Mouse (Mus musculus) ES-E14 (cell line): ENCODE measurements around the gene Cyb561d1. TPM values are rescaled to one million over a fixed set of nuclear protein-coding genes. Genes with fewer than 3 reads are reported as not detected.
A peak's percentile ranks its signal among the peaks of the same experiment; 100 is the strongest.

Experiments used
- DNase-seq: peaks from one replicate; pipeline ENCODE4 v3.0.0-alpha.2; 2013; ENCODE audit warnings: low read depth, low spot score
- H3K27ac ChIP-seq: 2 replicates; pipeline ENCODE4 v1.5.1; 2012; ENCODE audit warnings: low read depth, mild to moderate bottlenecking, low read length, moderate library complexity, mixed read lengths; ENCODE audit not compliant: poor library complexity, insufficient read depth, severe bottlenecking
- H3K36me3 ChIP-seq: 2 replicates; pipeline ENCODE4 v1.6.1; 2012; ENCODE audit warnings: mild to moderate bottlenecking, low read length, moderate library complexity, mixed read lengths; ENCODE audit not compliant: control insufficient read depth, poor library complexity, insufficient read depth, severe bottlenecking
- H3K4me1 ChIP-seq, 2 experiments: fragments of 150-350 bp in 1 of 2; sonication (generic) in 1 of 2; 2 replicates each; pipeline ENCODE4 v1.6.1; 2012; ENCODE audit warnings: low read length in 2 of 2, mild to moderate bottlenecking in 1 of 2, mixed read lengths in 1 of 2; ENCODE audit not compliant: control insufficient read depth in 2 of 2, insufficient read depth in 2 of 2, poor library complexity in 1 of 2
- H3K4me3 ChIP-seq, 2 experiments: fragments of 150-350 bp in 1 of 2; sonication (generic) in 1 of 2; 2 replicates each; pipeline ENCODE4 v1.5.1; 2012; ENCODE audit warnings: low read length in 2 of 2, low read depth in 1 of 2, mild to moderate bottlenecking in 1 of 2, mixed read lengths in 1 of 2; ENCODE audit not compliant: insufficient read depth in 1 of 2, poor library complexity in 1 of 2, severe bottlenecking in 1 of 2
- H3K9ac ChIP-seq: 2 replicates; pipeline ENCODE4 v1.6.1; 2012; ENCODE audit warnings: low read depth, mild to moderate bottlenecking, low read length, mixed read lengths; ENCODE audit not compliant: poor library complexity, insufficient read depth, severe bottlenecking
- H3K9me3 ChIP-seq: fragments of 150-350 bp; sonication (generic); 2 replicates; pipeline ENCODE4 v1.6.1; 2012; ENCODE audit warnings: low read depth, mild to moderate bottlenecking, low read length; ENCODE audit not compliant: control insufficient read depth, insufficient read depth
- CHD2 ChIP-seq: IDR thresholded peaks from 2 replicates; pipeline ENCODE4 v1.6.1; 2014; ENCODE audit warnings: mild to moderate bottlenecking, low read depth, low read length, inconsistent platforms
- HCFC1 ChIP-seq: IDR thresholded peaks from 2 replicates; pipeline ENCODE4 v1.6.1; 2012; ENCODE audit warnings: low read length, inconsistent platforms, borderline replicate concordance; ENCODE audit not compliant: insufficient read depth
- MAFK ChIP-seq: IDR thresholded peaks from 2 replicates; pipeline ENCODE4 v1.6.1; 2014; ENCODE audit warnings: mild to moderate bottlenecking, low read depth, low read length, inconsistent platforms; ENCODE audit not compliant: insufficient read depth
- ZC3H11A ChIP-seq: IDR thresholded peaks from 2 replicates; pipeline ENCODE4 v1.6.1; 2012; ENCODE audit warnings: low read depth, mild to moderate bottlenecking, inconsistent platforms, low read length, borderline replicate concordance
- ZNF384 ChIP-seq: IDR thresholded peaks from 2 replicates; pipeline ENCODE4 v1.6.1; 2012; ENCODE audit warnings: low read depth, low read length, inconsistent platforms
- in situ Hi-C, 2 experiments: fragments of 600-800 bp; cut with MboI; formaldehyde crosslinking; loops; one replicate each; pipeline ENCODE4 v1.15.1; 2025; ENCODE audit warnings: low sequenced_read_pairs in 2 of 2, inconsistent platforms in 1 of 2; ENCODE audit not compliant: unreplicated experiment in 2 of 2
- total RNA-seq: library from RNA; depleted of rRNA; stranded (reverse); fragments of 300-350 nt; gene quantifications from 2 replicates; pipeline ENCODE4 v1.2.3, GENCODE M21; 2012

The Cyb561d1 gene
- total RNA-seq, 1 experiment, result 2.2 TPM

DNA sequence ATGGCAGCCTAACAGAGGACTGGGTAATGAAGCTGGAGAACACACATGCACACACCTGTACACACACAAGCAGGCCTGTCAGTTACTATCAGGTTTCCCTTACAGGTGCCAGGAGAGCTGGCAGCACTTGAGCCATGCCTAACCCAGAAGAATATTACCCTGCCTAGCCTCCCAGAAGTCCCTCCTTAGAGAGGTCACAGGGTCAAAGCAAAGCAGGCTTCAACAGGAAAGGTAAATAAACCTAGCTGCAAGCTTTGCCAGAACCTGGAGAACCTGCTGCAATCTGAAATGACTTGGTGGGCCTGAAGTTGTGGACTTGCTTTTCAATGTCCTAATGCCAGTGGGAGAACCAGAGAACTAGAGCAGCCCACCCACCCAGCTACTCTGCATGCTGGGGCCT, 1.5 kb upstream of the Cyb561d1 start:
- no peak for TF ChIP-seq ZC3H11A
- no peak for TF ChIP-seq CHD2
- H3K27ac ChIP-seq, result no peak overlapping the region
- no peaks in the 10 kb centered on the region for H3K9me3 ChIP-seq
- H3K4me3 ChIP-seq, result no peak overlapping the region
- no peak overlapping the region for H3K9ac ChIP-seq
- in situ Hi-C loops, result no loop called here
- peaks cover 20% of the 10 kb centered on the region; the same call in 1 of the 2 replicates for H3K36me3 ChIP-seq
- no peak for DNase-seq
- peaks cover 2 to 24% of the 10 kb centered on the region in 2 experiments; a peak in 3 of 4 replicates for H3K4me1 ChIP-seq

DNA sequence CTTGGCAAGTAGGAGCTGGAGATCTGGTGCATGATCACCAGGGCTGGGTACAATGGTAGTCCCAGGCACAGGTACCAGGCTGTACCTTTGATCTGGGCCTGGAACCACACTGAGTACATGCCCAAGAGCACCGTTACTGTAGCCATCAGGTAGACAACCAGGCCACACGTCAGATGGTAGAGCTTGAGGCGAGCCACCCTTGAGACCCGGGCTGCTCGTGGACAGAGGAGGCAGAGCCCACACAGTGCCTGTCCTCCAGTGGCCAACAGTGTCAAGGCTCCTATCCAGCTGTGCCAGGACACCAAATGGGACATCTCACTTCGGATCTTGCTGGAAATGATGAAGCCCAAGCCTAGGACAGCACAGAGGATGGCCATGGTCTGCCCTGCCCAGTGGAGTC, 1.8 kb downstream of the Cyb561d1 start:
- TF ChIP-seq MAFK, result no peak
- TF ChIP-seq ZC3H11A, result no peak
- no peak for TF ChIP-seq HCFC1
- TF ChIP-seq ZNF384, result no peak
- TF ChIP-seq CHD2, result no peak
- Histone ChIP-seq H3K4me3 (no peak overlapping the region), H3K9me3 (no peaks in the 10 kb centered on the region), H3K36me3 (peaks cover 8% of the 10 kb centered on the region; the same call in 1 of the 2 replicates), H3K4me1 (peaks cover 2 to 13% of the 10 kb centered on the region in 2 experiments; a peak in 3 of 4 replicates), H3K27ac (no peak overlapping the region), H3K9ac (no peak overlapping the region)
- DNase-seq, result no peak
- in situ Hi-C loops, result no loop called here

DNA sequence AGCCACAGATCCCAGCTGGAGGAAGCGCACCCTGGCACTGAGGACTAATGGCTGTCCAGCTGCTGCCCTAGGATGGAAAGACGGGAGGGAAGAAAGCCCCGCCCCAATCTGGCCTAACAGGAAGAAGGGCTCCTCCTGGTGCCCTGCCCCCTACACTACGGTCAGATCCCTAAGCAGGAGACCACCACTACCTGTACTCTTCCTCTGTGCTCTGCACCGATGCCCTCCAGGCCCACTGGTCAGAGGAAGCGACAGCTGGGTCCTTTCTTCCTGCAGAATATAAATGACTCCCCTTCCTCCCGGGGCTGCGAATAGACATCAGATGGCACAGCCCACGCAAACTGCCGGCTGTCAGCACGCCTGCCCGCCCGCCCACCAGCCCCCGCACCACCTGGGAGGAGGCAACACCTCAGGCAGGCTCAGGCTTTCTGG, 3.9 kb downstream of the Cyb561d1 start:
- Histone ChIP-seq H3K4me3 (peak overlapping the region in 1 of 2 experiments; percentile 17; a peak in 1 of 4 replicates), H3K36me3 (0 out of 2 replicates have a peak, but pooled peaks cover 2% of the 10 kb centered on the region), H3K4me1 (peaks cover 2 to 10% of the 10 kb centered on the region in 2 experiments; a peak in 3 of 4 replicates), H3K27ac (no peak overlapping the region), H3K9me3 (no peaks in the 10 kb centered on the region), H3K9ac (peak overlapping the region; percentile 18; the same call in 1 of the 2 replicates)
- DNase-seq, result no peak
- no peak for TF ChIP-seq ZNF384
- TF ChIP-seq HCFC1, result no peak
- no peak for TF ChIP-seq CHD2
- no peak for TF ChIP-seq MAFK
- in situ Hi-C loops, result no loop called here

DNA sequence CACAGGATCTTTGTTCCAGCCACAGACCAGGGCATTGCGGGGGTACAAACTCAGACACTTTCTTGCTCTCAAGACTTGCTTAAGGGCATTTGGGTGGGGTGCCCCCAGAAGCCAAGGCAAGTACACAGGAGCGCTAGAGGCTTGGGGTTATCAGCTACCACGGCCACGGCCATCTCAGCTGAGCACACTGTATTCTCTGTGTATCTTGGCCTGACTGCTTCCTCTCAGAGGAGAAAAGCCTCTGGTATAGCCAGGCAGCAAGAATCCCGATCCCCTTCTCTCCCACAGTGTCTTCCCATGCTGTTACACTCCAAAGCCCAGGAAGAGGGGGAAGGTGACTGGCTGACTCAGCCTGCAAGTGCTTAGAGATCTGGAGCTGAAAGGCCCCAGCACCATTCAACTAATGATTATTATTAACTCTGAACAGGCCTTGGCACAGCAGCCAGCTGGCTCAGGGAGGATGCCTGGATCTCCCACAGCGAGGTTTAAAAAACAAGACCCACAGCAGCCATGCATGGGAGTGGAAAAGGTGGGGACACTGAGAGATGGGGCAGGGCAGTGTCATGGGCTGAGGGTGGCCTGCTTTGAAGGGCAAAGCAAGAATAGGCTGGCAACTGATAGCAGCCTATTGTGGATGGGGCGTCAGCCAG, 4.9 kb downstream of the Cyb561d1 start:
- in situ Hi-C loops, result no loop called here
- H3K9me3 ChIP-seq, result no peaks in the 10 kb centered on the region
- H3K27ac ChIP-seq, result no peak overlapping the region
- no peak for DNase-seq
- H3K9ac ChIP-seq, result no peak overlapping the region
- no peak overlapping the region for H3K4me3 ChIP-seq
- TF ChIP-seq HCFC1, result no peak
- no peak for TF ChIP-seq ZNF384
- no peak for TF ChIP-seq CHD2
- no peak for TF ChIP-seq MAFK
- no peak for TF ChIP-seq ZC3H11A
- H3K36me3 ChIP-seq, result no peaks in the 10 kb centered on the region
- peaks cover 2 to 10% of the 10 kb centered on the region in 2 experiments; a peak in 3 of 4 replicates for H3K4me1 ChIP-seq
